Mouse (Mus musculus): ENCODE results near the gene Prkab1. TPM values are rescaled to one million over a fixed set of nuclear protein-coding genes. Genes with fewer than 3 reads are reported as not detected.

Gene Prkab1
- polyA plus RNA-seq, 1 experiment from 2014 or later = 68.6 TPM

DNA sequence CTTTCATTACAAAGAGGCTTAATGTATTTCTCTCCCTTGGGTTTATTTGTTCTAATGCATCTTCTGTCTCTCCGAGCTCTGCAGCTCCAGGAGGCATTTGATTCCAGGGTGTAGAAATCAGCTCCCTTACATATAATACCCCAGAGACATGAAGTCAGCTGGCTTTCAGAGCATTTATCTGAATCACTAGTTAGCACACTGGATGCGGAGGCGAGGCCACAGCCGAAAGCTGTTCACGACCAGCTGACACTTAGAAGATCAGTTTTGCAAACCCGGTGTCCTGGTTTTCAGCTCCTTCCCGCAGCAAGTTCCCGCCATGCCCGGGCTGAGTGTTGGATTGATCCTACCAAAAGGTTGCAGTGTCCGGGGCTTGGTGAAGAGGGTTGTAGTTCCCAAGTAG, 20.0 kb downstream of the Prkab1 start:
- 0 out of 2 replicates have a peak, but pooled peaks cover 4% of the 10 kb centered on the region for H3K36me3 ChIP-seq
- H3K27ac ChIP-seq (replicated peaks) = no peak overlapping the region
- H3K27me3 ChIP-seq = no peaks in the 10 kb centered on the region
- no peak for ATAC-seq (ENCODE audit: insufficient number of reproducible peaks, low FRiP score, low TSS enrichment, low read depth)
- no peak overlapping the region for H3K4me2 ChIP-seq (replicated peaks)
- H3K9me3 ChIP-seq (replicated peaks) = no peaks in the 10 kb centered on the region
- no peak overlapping the region for H3K4me3 ChIP-seq (replicated peaks)
- WGBS = 86% methylated on average over 10 of the region's 10 CpGs
- H3K9ac ChIP-seq = no peak overlapping the region
- no peaks in the 10 kb centered on the region for H3K4me1 ChIP-seq

DNA sequence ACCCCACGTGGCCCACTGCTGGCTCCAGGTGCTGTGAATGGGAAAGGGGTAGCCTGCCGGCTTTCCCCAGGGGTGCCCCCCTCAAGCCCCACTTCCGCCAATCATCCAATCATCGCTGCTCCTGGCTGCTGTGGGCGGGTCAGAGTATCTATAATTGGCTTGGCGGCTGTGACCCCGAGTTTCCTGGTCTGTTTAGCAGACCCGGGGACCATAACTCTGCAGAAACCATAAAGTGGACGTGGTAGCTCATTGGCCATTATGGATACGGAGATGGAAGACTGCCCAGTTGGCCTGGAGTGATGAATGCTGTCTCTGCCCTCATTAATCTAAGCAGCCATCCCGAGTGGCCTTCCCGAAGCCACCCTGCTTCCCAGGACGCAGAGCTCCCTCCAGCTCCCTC, 20.5 kb downstream of the Prkab1 start:
- Histone ChIP-seq H3K4me3 (replicated peaks) (no peak overlapping the region), H3K9me3 (replicated peaks) (no peaks in the 10 kb centered on the region), H3K4me1 (no peaks in the 10 kb centered on the region), H3K4me2 (replicated peaks) (no peak overlapping the region), H3K27me3 (no peaks in the 10 kb centered on the region), H3K36me3 (0 out of 2 replicates have a peak, but pooled peaks cover 4% of the 10 kb centered on the region), H3K9ac (no peak overlapping the region), H3K27ac (replicated peaks) (no peak overlapping the region)
- 46% methylated on average over 13 of the region's 13 CpGs for WGBS
- no peak for ATAC-seq (ENCODE audit: insufficient number of reproducible peaks, low FRiP score, low TSS enrichment, low read depth)

DNA sequence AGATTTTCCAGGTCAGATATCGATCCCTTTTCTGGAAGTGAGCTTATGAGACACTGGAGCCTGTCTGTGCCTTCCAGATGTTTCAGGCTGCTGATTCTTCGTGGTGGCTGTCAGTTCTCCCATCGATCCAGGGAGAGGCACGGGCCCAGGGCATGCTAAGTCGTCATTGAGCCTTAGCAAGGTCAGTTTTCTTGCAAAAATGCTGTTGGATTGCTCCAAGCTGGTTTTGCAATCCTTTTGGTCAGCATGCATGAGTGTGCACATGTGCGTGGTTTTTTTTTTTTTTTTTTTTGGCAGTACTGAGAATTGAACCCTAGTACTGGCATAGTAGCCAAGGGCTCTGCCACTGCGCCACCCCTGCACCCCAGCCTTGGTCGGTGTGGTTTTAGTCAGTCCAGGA, 21.2 kb downstream of the Prkab1 start:
- Histone ChIP-seq H3K4me1 (no peaks in the 10 kb centered on the region), H3K36me3 (0 out of 2 replicates have a peak, but pooled peaks cover 4% of the 10 kb centered on the region), H3K27me3 (no peaks in the 10 kb centered on the region), H3K27ac (replicated peaks) (no peak overlapping the region), H3K9ac (no peak overlapping the region), H3K4me2 (replicated peaks) (no peak overlapping the region), H3K4me3 (replicated peaks) (no peak overlapping the region), H3K9me3 (replicated peaks) (no peaks in the 10 kb centered on the region)
- no peak for ATAC-seq (ENCODE audit: insufficient number of reproducible peaks, low FRiP score, low TSS enrichment, low read depth)
- WGBS = 76% methylated on average over 8 of the region's 8 CpGs

GRCm38 (mm10) chr5:115997376-115997775, 26.9 kb downstream of the Prkab1 start:
- H3K36me3 ChIP-seq = peaks cover 8% of the 10 kb centered on the region

DNA sequence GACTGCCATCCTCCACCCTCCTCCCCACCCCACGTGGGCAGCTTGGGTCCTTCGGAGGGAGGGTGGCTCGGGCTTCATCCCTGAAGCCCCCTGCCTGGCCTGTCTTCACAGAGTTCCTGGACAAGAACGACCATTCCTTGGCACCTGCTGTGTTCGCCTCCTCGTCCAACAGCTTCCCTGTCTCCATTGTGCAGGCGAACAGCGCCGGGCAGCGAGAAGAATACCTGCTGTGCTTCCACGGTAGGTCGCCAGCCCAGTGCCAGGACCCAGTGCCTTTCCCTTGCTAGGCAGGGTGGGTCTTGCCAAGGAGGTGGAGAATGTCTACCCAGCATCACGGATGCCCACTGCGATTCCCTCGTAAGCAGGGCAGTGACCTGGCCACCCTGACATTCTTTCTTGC, 30.2 kb downstream of the Prkab1 start:
- 92% methylated on average over 15 of the region's 15 CpGs for WGBS
- no peaks in the 10 kb centered on the region for H3K4me1 ChIP-seq

More at GRCm38 (mm10) chr5:115997376-115997775, 26.9 kb downstream of the Prkab1 start:
- no peak overlapping the region for H3K9ac ChIP-seq
- H3K4me1 ChIP-seq = no peaks in the 10 kb centered on the region
- H3K27me3 ChIP-seq = no peaks in the 10 kb centered on the region
- no peak for ATAC-seq (ENCODE audit: insufficient number of reproducible peaks, low FRiP score, low TSS enrichment, low read depth)
- no peak overlapping the region for H3K4me2 ChIP-seq (replicated peaks)
- 75% methylated on average over 13 of the region's 13 CpGs for WGBS
- no peaks in the 10 kb centered on the region for H3K9me3 ChIP-seq (replicated peaks)
- no peak overlapping the region for H3K27ac ChIP-seq (replicated peaks)
- H3K4me3 ChIP-seq (replicated peaks) = no peak overlapping the region

DNA sequence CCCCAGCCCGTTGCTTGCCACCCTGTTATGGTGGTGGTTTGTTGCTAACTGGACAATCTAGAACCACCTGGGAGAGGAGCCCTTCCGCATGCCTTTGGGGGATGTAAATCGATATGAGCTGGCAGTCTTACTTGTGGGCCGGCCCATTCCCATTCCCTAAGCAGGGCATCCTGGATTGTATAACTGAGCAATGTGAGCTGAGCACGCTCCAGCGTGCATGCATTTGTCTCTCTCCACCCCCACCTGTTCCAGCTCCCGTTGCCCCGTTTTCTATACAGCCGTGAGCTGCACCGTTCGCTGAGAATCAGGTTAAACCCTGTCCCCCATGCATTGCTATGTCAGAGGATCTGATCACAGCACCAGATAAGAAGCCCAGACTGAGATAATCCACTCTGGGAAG, 32.6 kb downstream of the Prkab1 start:
- Histone ChIP-seq H3K27me3 (no peaks in the 10 kb centered on the region), H3K4me2 (replicated peaks) (no peak overlapping the region), H3K27ac (replicated peaks) (no peak overlapping the region), H3K4me1 (no peaks in the 10 kb centered on the region), H3K4me3 (replicated peaks) (no peak overlapping the region), H3K9ac (no peak overlapping the region), H3K9me3 (replicated peaks) (no peaks in the 10 kb centered on the region), H3K36me3 (peaks cover 44% of the 10 kb centered on the region)
- no peak for ATAC-seq (ENCODE audit: insufficient number of reproducible peaks, low FRiP score, low TSS enrichment, low read depth)
- WGBS = 79% methylated on average over 11 of the region's 11 CpGs

More for the DNA sequence above, 30.2 kb downstream of the Prkab1 start:
- no peak overlapping the region for H3K9ac ChIP-seq
- no peaks in the 10 kb centered on the region for H3K27me3 ChIP-seq
- H3K9me3 ChIP-seq (replicated peaks) = no peaks in the 10 kb centered on the region
- H3K4me3 ChIP-seq (replicated peaks) = no peak overlapping the region
- H3K27ac ChIP-seq (replicated peaks) = no peak overlapping the region
- H3K36me3 ChIP-seq = peaks cover 28% of the 10 kb centered on the region
- no peak for ATAC-seq (ENCODE audit: insufficient number of reproducible peaks, low FRiP score, low TSS enrichment, low read depth)
- H3K4me2 ChIP-seq (replicated peaks) = no peak overlapping the region

- no peak overlapping the region for H3K4me3 ChIP-seq (replicated peaks)
- no peak overlapping the region for H3K9ac ChIP-seq
- H3K4me2 ChIP-seq (replicated peaks) = no peak overlapping the region
- no peaks in the 10 kb centered on the region for H3K9me3 ChIP-seq (replicated peaks)
- H3K27ac ChIP-seq (replicated peaks) = no peak overlapping the region
- 84% methylated on average over 12 of the region's 12 CpGs for WGBS
- no peaks in the 10 kb centered on the region for H3K4me1 ChIP-seq
- peaks cover 40% of the 10 kb centered on the region for H3K36me3 ChIP-seq
- no peaks in the 10 kb centered on the region for H3K27me3 ChIP-seq
- no peak for ATAC-seq (ENCODE audit: insufficient number of reproducible peaks, low FRiP score, low TSS enrichment, low read depth)
Observed at GRCm38 (mm10) chr5:115987284-115987683, 37.0 kb downstream of the Prkab1 start.

DNA sequence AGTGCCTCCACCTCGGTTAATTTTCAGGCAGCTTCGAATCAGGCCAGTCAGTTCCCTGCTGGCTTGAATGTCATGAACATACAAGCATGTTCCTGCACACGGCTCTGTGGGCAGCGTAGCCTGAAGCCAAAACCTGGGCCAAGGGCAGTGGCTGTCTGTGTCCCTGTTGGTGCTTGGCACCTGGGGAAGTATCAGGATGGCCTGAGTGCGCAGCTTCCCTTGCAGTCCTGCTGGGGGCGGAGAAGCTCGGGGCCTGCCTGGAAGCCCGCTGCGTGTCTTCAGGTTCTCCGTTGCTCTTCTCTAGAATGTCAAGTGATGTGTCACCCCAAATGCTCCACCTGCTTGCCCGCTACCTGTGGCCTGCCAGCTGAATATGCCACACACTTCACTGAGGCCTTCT, 39.2 kb downstream of the Prkab1 start:
- Histone ChIP-seq H3K27ac (replicated peaks) (no peak overlapping the region), H3K4me3 (replicated peaks) (no peak overlapping the region), H3K4me1 (no peaks in the 10 kb centered on the region), H3K27me3 (no peaks in the 10 kb centered on the region), H3K9me3 (replicated peaks) (no peaks in the 10 kb centered on the region), H3K4me2 (replicated peaks) (no peak overlapping the region), H3K36me3 (peaks cover 24% of the 10 kb centered on the region), H3K9ac (no peak overlapping the region)
- 87% methylated on average over 11 of the region's 11 CpGs for WGBS
- no peak for ATAC-seq (ENCODE audit: insufficient number of reproducible peaks, low FRiP score, low TSS enrichment, low read depth)

DNA sequence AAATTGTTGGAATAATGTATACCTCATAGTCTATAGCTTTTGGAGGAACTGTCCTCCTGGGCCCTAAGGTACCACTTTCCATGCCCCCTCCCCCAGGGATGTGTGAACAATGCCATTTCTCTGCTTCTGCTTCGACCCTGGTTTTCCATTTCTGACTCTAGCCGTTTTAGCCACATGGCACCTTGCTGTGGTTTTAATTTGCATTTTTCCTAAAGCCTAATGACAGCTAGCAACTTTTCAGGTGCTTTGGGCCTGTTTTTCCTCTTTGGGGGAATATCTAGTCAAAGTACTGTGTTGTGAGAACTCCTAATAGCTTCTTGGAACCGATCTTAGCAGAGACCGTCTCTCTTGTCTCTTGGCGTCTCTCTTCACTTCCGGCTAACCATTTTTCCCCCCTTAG, 39.9 kb downstream of the Prkab1 start:
- no peak overlapping the region for H3K27ac ChIP-seq (replicated peaks)
- no peak overlapping the region for H3K9ac ChIP-seq
- H3K4me3 ChIP-seq (replicated peaks) = no peak overlapping the region
- H3K9me3 ChIP-seq (replicated peaks) = no peaks in the 10 kb centered on the region
- no peaks in the 10 kb centered on the region for H3K27me3 ChIP-seq
- no peak for ATAC-seq (ENCODE audit: insufficient number of reproducible peaks, low FRiP score, low TSS enrichment, low read depth)
- H3K4me2 ChIP-seq (replicated peaks) = no peak overlapping the region
- 87% methylated on average over 6 of the region's 6 CpGs for WGBS
- H3K4me1 ChIP-seq = no peaks in the 10 kb centered on the region
- H3K36me3 ChIP-seq = peaks cover 18% of the 10 kb centered on the region

DNA sequence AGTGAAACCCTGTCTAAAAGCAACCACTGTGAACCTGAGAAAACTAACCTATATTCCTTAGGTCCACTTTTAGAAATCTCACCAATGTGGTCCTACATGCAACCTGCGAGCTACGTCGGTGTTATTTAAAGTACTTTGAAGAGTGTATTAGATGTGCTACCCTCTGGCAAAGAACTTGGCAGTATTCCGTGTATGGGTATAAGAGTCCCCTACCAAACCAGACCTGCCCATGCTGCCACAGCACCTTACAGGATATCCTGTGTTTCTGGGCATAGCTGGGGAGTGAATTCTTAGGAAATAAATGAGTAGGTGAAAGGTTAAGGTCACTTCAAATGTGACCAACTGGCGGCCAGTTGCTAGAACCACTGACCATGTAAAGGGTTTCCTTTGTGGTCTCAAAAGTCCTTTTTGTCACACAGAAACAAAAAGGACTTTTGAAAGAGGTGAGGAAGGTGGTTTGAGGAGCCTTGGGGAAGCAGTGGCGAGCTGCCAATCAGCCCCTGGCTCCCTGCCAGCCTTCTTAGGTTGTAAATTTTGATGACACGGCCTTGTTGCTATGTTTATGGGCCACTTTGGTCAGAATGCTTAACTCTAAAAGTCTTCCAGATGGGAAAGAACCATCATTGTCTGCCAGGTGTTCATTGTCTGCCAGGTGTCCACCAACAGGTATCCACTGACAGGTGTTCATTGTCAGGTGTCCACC, 41.5 kb downstream of the Prkab1 start:
- no peak overlapping the region for H3K4me2 ChIP-seq (replicated peaks)
- H3K27me3 ChIP-seq = no peaks in the 10 kb centered on the region
- H3K4me3 ChIP-seq (replicated peaks) = no peak overlapping the region
- ATAC-seq (ENCODE audit: insufficient number of reproducible peaks, low FRiP score, low TSS enrichment, low read depth) = no peak
- 78% methylated on average over 7 of the region's 7 CpGs for WGBS
- no peak overlapping the region for H3K27ac ChIP-seq (replicated peaks)
- no peak overlapping the region for H3K9ac ChIP-seq
- H3K4me1 ChIP-seq = no peaks in the 10 kb centered on the region
- H3K9me3 ChIP-seq (replicated peaks) = no peaks in the 10 kb centered on the region
- H3K36me3 ChIP-seq = peaks cover 3% of the 10 kb centered on the region; the same call in 1 of the 2 replicates

DNA sequence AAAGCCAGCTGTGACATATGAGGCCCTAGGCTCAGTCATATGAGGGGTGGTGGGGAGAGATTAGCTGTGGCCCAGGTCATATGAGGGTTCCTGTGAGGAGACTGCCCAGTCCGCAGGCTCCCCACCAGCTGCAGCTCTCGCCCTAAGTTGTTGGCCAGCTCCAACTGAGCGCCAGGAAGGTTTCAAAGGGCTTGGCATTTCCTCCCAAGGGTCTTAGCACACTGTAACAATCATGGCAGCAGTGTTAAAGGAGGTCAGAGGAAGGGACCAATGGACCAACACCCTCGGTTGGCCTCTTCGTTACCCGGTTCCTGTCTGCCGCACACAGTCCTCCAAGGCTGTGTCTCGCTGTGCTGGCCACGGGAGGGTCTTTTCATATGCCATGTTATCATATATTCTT, 43.8 kb downstream of the Prkab1 start:
- H3K9ac ChIP-seq = no peak overlapping the region
- H3K36me3 ChIP-seq = no peaks in the 10 kb centered on the region
- H3K9me3 ChIP-seq (replicated peaks) = no peaks in the 10 kb centered on the region
- ATAC-seq (ENCODE audit: insufficient number of reproducible peaks, low FRiP score, low TSS enrichment, low read depth) = no peak
- WGBS = 86% methylated on average over 9 of the region's 9 CpGs
- H3K4me1 ChIP-seq = no peaks in the 10 kb centered on the region; the same call in 1 of the 2 replicates
- no peak overlapping the region for H3K4me3 ChIP-seq (replicated peaks)
- no peaks in the 10 kb centered on the region for H3K27me3 ChIP-seq
- no peak overlapping the region for H3K4me2 ChIP-seq (replicated peaks)
- H3K27ac ChIP-seq (replicated peaks) = no peak overlapping the region

GRCm38 (mm10) chr5:115979134-115979696, 45.1 kb downstream of the Prkab1 start:
- H3K27me3 ChIP-seq = no peaks in the 10 kb centered on the region
- 60% methylated on average over 16 of the region's 16 CpGs for WGBS
- H3K27ac ChIP-seq (replicated peaks) = no peak overlapping the region
- H3K4me2 ChIP-seq (replicated peaks) = no peak overlapping the region
- no peak overlapping the region for H3K9ac ChIP-seq
- no peak for ATAC-seq (ENCODE audit: insufficient number of reproducible peaks, low FRiP score, low TSS enrichment, low read depth)
- H3K4me3 ChIP-seq (replicated peaks) = no peak overlapping the region
- H3K9me3 ChIP-seq (replicated peaks) = no peaks in the 10 kb centered on the region
- H3K36me3 ChIP-seq = 0 out of 2 replicates have a peak, but pooled peaks cover 6% of the 10 kb centered on the region
- no peaks in the 10 kb centered on the region; the same call in 1 of the 2 replicates for H3K4me1 ChIP-seq
